Mouse (Mus musculus): ENCODE measurements around the gene Glis2.

DNA sequence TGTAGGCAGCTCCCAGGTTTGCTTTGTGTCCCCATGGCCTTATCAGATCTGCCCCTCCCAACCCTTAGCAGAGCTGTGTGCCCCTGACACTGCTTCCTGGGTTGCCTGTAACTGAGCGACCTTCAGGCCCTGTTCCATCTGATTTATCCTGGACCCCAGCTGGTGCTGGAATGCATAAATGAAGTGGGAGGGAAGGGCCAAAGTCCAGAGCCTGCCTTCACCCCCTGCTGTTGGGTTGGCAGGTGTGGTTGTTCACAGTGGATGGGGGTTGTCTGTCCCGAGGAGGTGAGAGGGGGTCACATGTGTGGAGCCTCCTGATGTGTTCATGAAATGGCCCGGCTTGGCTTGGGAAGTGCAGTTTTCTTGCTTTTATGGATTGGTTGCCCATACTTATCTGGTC lies 7.7 kb downstream of the Glis2 start:
- TF ChIP-seq CTCF (IDR thresholded peaks at IDR 0.05; ENCODE audit: control insufficient read depth, insufficient read depth, insufficient replicate concordance, low read depth, low read length) (no peak), POLR2A (IDR thresholded peaks at IDR 0.05; ENCODE audit: control insufficient read depth, low read depth, low read length) (no peak)

All from testis, adult 2 months (tissue).